Mouse (Mus musculus) ES-E14 (cell line): ENCODE measurements at regions not wholly inside any gene's neighbourhood (a gene's known extent, or its start where the extent isn't known, plus 50 kb on each side); places are given as distances from the start of the nearest gene placed in this dataset.

ENCODE experiments used
- DNase-seq: peaks from one replicate; pipeline ENCODE4 v3.0.0-alpha.2; 2013; ENCODE audit warnings: low read depth, low spot score
- H3K27ac ChIP-seq: 2 replicates; pipeline ENCODE4 v1.5.1; 2012; ENCODE audit warnings: low read depth, mild to moderate bottlenecking, low read length, moderate library complexity, mixed read lengths; ENCODE audit not compliant: poor library complexity, insufficient read depth, severe bottlenecking
- H3K36me3 ChIP-seq: 2 replicates; pipeline ENCODE4 v1.6.1; 2012; ENCODE audit warnings: mild to moderate bottlenecking, low read length, moderate library complexity, mixed read lengths; ENCODE audit not compliant: control insufficient read depth, poor library complexity, insufficient read depth, severe bottlenecking
- H3K4me1 ChIP-seq, 2 experiments: fragments of 150-350 bp in 1 of 2; sonication (generic) in 1 of 2; 2 replicates each; pipeline ENCODE4 v1.6.1; 2012; ENCODE audit warnings: low read length in 2 of 2, mild to moderate bottlenecking in 1 of 2, mixed read lengths in 1 of 2; ENCODE audit not compliant: control insufficient read depth in 2 of 2, insufficient read depth in 2 of 2, poor library complexity in 1 of 2
- H3K4me3 ChIP-seq, 2 experiments: fragments of 150-350 bp in 1 of 2; sonication (generic) in 1 of 2; 2 replicates each; pipeline ENCODE4 v1.5.1; 2012; ENCODE audit warnings: low read length in 2 of 2, low read depth in 1 of 2, mild to moderate bottlenecking in 1 of 2, mixed read lengths in 1 of 2; ENCODE audit not compliant: insufficient read depth in 1 of 2, poor library complexity in 1 of 2, severe bottlenecking in 1 of 2
- H3K9ac ChIP-seq: 2 replicates; pipeline ENCODE4 v1.6.1; 2012; ENCODE audit warnings: low read depth, mild to moderate bottlenecking, low read length, mixed read lengths; ENCODE audit not compliant: poor library complexity, insufficient read depth, severe bottlenecking
- H3K9me3 ChIP-seq: fragments of 150-350 bp; sonication (generic); 2 replicates; pipeline ENCODE4 v1.6.1; 2012; ENCODE audit warnings: low read depth, mild to moderate bottlenecking, low read length; ENCODE audit not compliant: control insufficient read depth, insufficient read depth
- CHD2 ChIP-seq: IDR thresholded peaks from 2 replicates; pipeline ENCODE4 v1.6.1; 2014; ENCODE audit warnings: mild to moderate bottlenecking, low read depth, low read length, inconsistent platforms
- HCFC1 ChIP-seq: IDR thresholded peaks from 2 replicates; pipeline ENCODE4 v1.6.1; 2012; ENCODE audit warnings: low read length, inconsistent platforms, borderline replicate concordance; ENCODE audit not compliant: insufficient read depth
- MAFK ChIP-seq: IDR thresholded peaks from 2 replicates; pipeline ENCODE4 v1.6.1; 2014; ENCODE audit warnings: mild to moderate bottlenecking, low read depth, low read length, inconsistent platforms; ENCODE audit not compliant: insufficient read depth
- ZC3H11A ChIP-seq: IDR thresholded peaks from 2 replicates; pipeline ENCODE4 v1.6.1; 2012; ENCODE audit warnings: low read depth, mild to moderate bottlenecking, inconsistent platforms, low read length, borderline replicate concordance
- ZNF384 ChIP-seq: IDR thresholded peaks from 2 replicates; pipeline ENCODE4 v1.6.1; 2012; ENCODE audit warnings: low read depth, low read length, inconsistent platforms
- in situ Hi-C, 2 experiments: fragments of 600-800 bp; cut with MboI; formaldehyde crosslinking; loops; one replicate each; pipeline ENCODE4 v1.15.1; 2025; ENCODE audit warnings: low sequenced_read_pairs in 2 of 2, inconsistent platforms in 1 of 2; ENCODE audit not compliant: unreplicated experiment in 2 of 2

GRCm38 (mm10) chr8:89317514-89318289 lies 273.7 kb upstream of the Sall1 start:
- Histone ChIP-seq H3K27ac (no peak overlapping the region), H3K4me1 (no peaks in the 10 kb centered on the region), H3K36me3 (no peaks in the 10 kb centered on the region), H3K4me3 (no peak overlapping the region), H3K9ac (no peak overlapping the region), H3K9me3 (no peaks in the 10 kb centered on the region)
- no peak for DNase-seq
- TF ChIP-seq CHD2 = no peak
- no peak for TF ChIP-seq ZNF384
- TF ChIP-seq HCFC1 = no peak
- no peak for TF ChIP-seq MAFK
- TF ChIP-seq ZC3H11A = no peak
- in situ Hi-C loops = no loop called here

GRCm38 (mm10) chr8:89316566-89317175 lies 272.7 kb upstream of the Sall1 start:
- no peak overlapping the region for H3K4me3 ChIP-seq
- no peak for DNase-seq
- H3K4me1 ChIP-seq = no peaks in the 10 kb centered on the region
- in situ Hi-C loops = no loop called here
- no peaks in the 10 kb centered on the region for H3K36me3 ChIP-seq
- no peak overlapping the region for H3K9ac ChIP-seq
- no peak overlapping the region for H3K27ac ChIP-seq
- no peaks in the 10 kb centered on the region for H3K9me3 ChIP-seq
- TF ChIP-seq MAFK (no peak), CHD2 (no peak), ZNF384 (no peak), HCFC1 (no peak), ZC3H11A (no peak)

GRCm38 (mm10) chr8:89314907-89315306 lies 270.9 kb upstream of the Sall1 start:
- H3K27ac ChIP-seq = no peak overlapping the region
- H3K4me3 ChIP-seq = no peak overlapping the region
- no peaks in the 10 kb centered on the region for H3K9me3 ChIP-seq
- no peak for DNase-seq
- TF ChIP-seq CHD2 = no peak
- no peak for TF ChIP-seq ZNF384
- TF ChIP-seq HCFC1 = no peak
- TF ChIP-seq ZC3H11A = no peak
- no peak for TF ChIP-seq MAFK
- in situ Hi-C loops = no loop called here
- H3K4me1 ChIP-seq = no peaks in the 10 kb centered on the region
- H3K9ac ChIP-seq = no peak overlapping the region
- H3K36me3 ChIP-seq = no peaks in the 10 kb centered on the region

GRCm38 (mm10) chr8:89310696-89311214 lies 266.8 kb upstream of the Sall1 start:
- Histone ChIP-seq H3K27ac (no peak overlapping the region), H3K4me1 (no peaks in the 10 kb centered on the region), H3K9ac (no peak overlapping the region), H3K4me3 (no peak overlapping the region), H3K9me3 (no peaks in the 10 kb centered on the region), H3K36me3 (no peaks in the 10 kb centered on the region)
- DNase-seq = no peak
- in situ Hi-C loops = no loop called here
- TF ChIP-seq ZNF384 = no peak
- TF ChIP-seq CHD2 = no peak
- no peak for TF ChIP-seq HCFC1
- TF ChIP-seq MAFK = no peak
- no peak for TF ChIP-seq ZC3H11A

GRCm38 (mm10) chr8:89309591-89309990 lies 265.6 kb upstream of the Sall1 start:
- Histone ChIP-seq H3K4me1 (no peaks in the 10 kb centered on the region), H3K27ac (no peak overlapping the region), H3K36me3 (no peaks in the 10 kb centered on the region)

More at GRCm38 (mm10) chr8:89309591-89309990, 265.6 kb upstream of the Sall1 start:
- no peak for TF ChIP-seq HCFC1
- TF ChIP-seq MAFK = no peak
- no peak for TF ChIP-seq CHD2
- no peak for TF ChIP-seq ZNF384
- no peak for TF ChIP-seq ZC3H11A
- Histone ChIP-seq H3K4me3 (no peak overlapping the region), H3K9ac (no peak overlapping the region), H3K9me3 (no peaks in the 10 kb centered on the region)
- in situ Hi-C loops = no loop called here
- no peak for DNase-seq
